Mouse (Mus musculus) kidney, postnatal 4 days (tissue): ENCODE results near the gene Tspyl1.
"Not testable (repeated sequence)": the region's sequence is repeated elsewhere in the genome, so short reads cannot be mapped to it uniquely, and the experiment has no call there.

Source experiments
- DNase-seq, 2 experiments: peaks; one replicate each; pipeline ENCODE4 v3.0.0; 2021; ENCODE audit warnings: mixed read lengths in 2 of 2

Tspyl1 gene

DNA sequence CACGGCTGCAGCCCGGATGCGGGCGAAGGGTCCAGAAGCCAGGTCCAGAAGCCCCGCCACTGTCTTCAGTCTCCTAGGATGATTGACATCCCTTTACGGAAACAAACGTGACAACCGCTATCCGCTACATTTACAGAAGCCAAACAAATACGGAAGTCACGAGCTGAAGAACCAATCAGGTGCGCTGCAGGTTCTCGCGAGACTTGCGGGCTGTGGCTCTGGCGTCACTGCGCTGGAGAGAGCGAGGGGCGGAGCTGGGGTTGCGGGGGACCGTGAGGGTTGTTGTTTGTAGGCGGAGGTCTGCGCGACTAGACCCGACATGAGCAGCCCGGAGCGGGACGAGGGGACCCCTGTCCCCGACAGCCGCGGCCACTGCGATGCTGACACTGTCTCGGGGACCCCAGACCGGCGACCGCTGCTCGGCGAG lies at the start of gene Tspyl1:
Tspyl1 (plus strand) TSS at position 229 of the 427 bp plus-strand sequence.
- DNase-seq, result peak; percentile 99

DNA sequence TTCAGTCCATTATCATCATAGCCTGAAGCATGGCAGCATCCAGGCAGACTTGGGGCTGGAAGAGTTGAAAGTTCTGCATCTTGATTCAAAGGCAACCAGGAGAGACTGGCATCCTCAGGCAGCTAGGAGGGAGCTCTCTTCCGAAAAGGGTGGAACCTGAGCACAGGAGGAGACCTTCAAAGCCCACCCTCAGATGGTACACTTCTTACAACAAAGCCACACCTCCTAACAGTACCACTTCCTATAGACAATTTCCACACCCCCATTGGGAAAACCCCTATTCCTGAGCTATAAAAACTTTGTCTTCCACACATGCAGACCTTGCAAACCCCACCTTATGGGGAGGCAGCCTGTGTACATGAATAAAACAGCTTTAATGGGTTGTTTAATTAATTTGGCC lies 48.6 kb upstream of the Tspyl1 start:
- no peak for DNase-seq

DNA sequence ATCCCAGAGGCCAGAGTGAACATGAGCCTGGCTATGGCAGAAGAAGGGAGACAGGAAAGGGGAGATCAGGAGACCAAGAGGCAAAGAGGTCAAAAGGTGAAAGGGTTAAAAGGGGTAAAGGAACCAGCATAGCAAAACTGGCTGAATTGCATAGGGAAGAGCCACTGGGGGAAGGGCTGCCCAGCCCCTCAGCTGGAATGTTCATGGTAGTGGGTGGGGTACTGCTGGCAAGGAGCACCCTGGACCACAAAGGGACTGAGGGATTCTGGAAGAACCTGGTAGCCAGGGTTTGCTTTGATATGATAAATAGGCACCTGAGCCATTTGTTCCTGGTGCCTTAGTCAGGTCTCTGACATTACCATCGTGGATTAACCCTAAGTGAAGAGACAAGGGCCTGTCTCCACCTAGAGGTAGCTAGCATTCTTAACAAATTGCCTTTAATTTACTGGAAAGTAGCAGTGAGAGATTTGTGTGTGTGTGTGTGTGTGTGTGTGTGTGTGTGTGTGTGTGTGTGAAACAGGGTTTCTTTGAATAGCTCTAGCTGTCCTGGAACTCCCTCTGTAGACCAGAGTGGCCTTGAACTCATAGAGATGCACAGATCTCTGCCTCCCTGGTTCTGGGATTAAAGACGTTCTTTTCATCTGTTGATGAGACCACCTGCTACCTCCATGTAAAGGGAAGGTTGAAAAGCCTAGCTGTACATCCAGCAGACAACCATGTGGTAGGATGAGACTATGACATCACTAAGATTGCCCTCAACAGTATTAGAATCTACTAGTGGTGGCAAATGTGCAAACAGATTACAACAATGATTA lies 47.9 kb upstream of the Tspyl1 start:
- DNase-seq, result no peak

DNA sequence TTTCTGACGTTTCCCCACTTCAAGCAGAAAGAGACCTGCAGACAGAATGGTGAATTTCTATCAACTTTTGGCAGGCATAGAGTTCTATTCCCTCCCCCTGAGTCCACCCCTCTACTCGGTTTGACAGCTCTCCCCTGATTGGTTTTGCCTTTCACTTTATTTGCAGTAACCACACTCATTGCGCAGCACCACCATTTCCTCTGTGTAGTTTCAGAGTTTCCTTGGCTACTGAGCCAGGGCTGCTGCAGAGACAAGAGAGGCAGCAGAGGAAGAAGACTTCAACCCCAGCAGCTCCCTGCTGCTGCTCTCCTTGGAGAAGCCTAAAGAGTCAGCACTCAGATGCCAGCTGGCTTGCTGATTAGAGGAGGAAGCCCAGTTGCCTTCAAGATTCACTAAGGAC lies 46.6 kb upstream of the Tspyl1 start:
- no peak for DNase-seq

DNA sequence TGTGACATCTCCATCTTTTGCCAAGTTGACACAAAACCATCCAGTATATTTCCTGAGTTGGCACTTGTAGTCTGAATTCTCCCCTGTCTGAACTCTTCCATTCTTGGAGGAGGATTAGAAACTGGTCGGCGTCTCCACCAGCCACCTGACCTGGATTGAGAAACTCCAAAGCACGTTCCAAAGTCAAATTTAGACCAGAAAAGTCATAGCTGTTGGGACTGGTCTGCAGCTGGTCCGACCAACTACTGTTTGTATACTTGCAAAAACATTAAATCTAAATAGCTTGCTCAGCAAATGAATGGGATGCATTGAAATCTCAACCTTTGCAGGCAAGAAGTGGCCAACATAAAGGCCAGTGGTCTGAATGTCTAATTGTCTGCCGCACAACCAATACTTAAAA lies 45.4 kb upstream of the Tspyl1 start:
- no peak for DNase-seq

DNA sequence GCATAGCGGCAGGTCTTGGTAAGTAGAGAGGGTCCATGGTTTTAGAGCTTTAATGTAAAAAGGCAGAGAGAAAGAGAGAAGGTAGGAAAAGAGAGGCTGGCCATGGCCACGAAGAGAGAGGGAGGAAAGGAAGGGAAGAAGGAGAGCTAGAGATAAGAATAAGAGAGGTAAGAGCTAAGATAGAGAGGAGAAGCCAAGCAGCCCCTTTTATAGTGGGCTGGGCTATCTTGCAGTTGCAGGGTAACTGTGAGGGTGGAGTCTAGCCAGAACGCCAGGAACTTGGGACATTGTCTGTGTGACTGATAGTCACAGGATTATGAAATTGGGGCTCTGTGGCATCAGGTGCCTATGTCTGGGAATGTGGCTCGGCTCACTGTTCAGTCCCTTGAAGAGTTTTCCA lies 43.5 kb upstream of the Tspyl1 start:
- DNase-seq, result no peak

DNA sequence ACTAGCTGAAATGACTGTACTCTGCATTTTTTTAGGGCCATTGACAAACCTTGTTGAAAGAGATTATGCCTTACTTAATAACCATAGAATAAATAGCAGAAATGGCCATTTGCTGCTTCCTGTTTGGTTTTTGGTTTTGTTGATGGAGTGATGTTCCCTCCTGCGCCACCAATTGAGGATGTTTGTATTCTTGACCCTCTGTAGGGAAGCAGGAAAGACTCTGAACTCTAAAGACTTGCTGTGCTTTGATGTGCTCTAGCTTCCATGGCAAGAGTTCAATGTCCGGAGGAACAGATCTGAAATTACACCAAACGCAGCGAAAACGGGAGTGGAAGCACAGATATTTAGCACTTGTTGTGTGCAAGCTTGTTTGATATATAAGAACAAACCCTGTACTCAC lies 37.2 kb upstream of the Tspyl1 start:
- no peak for DNase-seq

DNA sequence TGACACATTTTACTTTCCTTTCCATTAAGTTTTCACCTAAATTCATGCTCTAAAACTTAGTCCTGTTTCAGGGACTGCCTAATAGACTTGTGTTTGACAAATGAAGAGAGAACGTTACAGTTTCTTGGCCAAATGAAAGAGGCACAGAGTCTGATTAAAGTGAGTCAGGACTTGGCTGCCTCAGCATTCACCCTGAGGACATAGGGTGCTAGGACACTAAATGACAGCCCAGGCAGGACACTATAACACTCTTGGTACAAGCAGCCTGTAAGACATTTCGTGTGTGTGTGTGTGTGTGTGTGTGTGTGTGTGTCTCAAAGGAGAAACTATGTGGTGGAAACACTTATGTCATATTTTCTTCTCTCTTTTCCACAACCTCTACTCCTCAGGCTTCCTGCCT lies 35.9 kb upstream of the Tspyl1 start:
- DNase-seq, result no peak

DNA sequence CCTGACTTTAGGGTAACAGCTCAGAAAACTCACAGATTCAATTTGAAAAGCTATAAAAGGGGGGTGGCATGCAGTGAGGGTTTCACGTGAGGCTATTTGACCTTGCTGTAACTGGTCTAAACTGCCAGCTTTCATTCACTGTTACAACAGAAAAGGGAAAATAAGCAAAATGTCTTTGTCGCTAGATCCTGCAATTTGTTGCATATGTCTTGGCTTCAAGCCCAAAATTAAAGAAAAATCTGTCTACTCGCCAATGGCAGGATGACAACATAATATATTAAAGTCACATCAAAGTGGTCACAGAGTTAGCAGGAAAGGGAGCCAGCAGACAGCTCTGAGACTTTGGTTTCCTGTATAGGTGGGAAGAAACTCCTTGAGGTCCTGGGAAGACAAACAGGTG lies 34.2 kb upstream of the Tspyl1 start:
- no peak for DNase-seq

DNA sequence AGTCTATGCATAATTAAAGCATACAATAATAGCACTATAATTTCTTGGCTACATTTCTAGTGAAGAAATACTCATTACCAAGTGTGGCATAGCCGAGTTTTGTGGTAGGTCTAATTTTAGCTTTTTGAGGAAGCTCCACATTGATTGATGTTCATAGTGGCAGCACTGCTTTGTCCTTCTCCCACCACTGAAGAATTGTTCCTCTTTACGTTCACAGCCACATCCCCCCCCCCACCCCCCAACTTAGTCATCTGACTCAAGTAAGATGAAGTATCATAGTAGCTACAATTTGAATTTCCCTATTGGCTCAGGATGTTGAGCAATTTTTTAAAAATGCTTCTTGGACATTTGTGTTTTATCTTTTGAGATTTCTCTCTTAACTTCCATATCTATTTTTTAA lies 32.4 kb upstream of the Tspyl1 start:
- DNase-seq, result no peak

DNA sequence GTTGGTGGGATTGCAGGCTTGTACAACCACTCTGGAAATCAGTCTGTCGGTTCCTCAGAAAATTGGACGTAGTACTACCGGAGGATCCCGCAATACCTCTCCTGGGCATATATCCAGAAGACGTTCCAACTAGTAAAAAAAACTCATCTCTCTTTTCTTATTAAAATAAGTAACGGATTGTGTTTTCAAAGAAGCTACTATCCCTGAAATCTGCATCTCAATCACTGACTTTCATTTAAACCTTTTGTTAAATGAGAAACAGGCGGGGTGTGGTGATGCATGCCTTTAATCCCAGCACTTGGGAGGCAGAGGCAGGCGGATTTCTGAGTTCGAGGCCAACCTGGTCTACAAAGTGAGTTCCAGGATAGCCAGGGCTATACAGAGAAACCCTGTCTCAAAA lies 29.2 kb upstream of the Tspyl1 start:
- not testable (repeated sequence) for DNase-seq

DNA sequence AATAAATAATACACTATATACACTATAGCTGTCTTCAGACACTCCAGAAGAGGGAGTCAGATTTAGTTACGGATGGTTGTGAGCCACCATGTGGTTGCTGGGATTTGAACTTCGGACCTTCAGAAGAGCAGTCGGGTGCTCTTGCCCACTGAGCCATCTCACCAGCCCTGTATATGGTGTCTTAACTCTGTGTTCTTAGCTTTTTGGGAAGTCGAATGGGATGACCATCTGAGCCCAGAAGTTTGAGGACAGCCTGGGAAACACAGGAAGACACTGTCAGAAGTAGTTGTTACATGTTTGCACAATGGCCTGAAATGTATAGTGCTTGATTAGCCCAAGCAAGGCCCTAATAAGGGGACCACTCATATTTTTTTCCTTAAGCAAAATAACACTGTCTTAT lies 16.9 kb upstream of the Tspyl1 start:
- no peak for DNase-seq

DNA sequence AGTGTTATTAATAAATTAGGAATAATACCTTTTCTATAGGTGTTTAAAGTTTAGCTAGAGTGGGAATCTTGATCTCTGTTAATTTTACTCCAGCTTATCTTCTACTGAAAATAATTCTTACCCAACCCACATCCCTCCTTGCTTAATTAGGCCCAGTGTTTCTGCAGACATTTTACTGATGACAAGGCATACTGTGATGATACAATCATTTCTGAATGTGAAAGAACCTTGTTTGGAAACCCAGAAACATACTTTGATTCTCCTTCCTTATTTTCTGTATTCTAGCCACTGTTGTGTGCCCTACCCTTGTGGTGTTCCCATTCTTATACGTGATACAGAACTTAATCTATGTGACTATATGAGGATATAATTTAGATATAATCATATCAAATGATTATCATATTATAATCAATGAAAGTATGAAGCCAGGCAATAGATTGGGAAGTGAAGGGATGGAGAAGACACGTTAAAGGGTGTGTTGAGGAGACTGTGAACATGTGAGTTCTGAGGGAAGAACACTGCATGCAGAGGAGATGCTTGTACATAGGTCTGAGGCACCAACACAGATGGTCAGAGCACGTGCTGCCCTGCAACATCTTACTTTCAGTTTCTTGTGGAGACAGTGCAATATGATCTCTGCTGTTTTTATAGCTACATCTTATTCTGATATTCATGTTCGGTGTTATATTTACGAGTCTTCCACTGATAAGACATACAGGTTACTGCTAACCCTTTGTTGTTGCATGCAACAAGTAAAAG lies 14.5 kb upstream of the Tspyl1 start:
- DNase-seq, result no peak

DNA sequence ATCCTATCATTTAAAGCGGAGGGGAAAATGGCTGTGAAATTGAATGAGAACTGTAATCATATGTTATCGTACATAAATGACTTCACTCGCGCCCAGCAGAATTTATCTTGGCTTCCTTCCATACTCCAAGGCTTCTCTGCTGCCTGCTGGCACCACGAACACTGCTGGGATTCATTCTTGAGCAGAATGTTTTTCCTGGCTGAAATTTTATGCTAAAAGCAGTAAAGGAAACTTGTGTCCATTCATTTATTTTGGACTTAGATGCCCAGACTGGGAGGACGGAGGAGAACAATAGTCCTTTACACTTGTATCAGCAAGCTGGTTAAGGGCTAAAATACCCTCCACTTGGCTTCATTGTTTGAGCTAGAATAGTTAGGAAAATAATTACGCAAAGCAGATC lies 10.3 kb upstream of the Tspyl1 start:
- DNase-seq, result peak in 1 of 2 experiments; percentile 10

DNA sequence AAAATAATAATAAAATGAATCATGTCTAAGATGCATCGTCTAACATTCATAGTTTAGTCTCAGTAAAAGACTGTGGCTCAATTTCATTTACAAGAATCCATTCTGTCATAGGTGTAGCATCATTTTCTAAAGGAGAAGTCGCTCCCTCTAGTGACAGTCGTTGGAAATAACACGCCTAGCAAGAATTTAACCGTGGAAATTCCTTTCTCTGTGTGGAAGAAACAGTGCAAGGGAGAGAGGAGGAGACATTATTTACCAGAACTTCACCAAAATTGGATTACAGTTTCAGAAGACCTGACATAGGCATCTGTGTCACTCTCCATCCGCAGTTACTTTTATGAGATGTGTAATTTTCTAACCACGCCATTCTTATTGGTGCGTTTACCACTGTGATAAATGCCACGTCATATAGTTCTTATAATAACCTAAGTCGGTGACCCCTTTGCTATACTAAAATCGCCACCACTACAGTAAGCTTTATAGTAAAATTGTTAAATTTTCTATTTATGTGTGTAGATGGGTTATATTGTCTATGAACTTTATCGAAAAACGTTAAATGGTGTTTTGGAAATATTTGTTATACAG lies 1.3 kb upstream of the Tspyl1 start:
- DNase-seq, result peak; percentile 44 to 57

DNA sequence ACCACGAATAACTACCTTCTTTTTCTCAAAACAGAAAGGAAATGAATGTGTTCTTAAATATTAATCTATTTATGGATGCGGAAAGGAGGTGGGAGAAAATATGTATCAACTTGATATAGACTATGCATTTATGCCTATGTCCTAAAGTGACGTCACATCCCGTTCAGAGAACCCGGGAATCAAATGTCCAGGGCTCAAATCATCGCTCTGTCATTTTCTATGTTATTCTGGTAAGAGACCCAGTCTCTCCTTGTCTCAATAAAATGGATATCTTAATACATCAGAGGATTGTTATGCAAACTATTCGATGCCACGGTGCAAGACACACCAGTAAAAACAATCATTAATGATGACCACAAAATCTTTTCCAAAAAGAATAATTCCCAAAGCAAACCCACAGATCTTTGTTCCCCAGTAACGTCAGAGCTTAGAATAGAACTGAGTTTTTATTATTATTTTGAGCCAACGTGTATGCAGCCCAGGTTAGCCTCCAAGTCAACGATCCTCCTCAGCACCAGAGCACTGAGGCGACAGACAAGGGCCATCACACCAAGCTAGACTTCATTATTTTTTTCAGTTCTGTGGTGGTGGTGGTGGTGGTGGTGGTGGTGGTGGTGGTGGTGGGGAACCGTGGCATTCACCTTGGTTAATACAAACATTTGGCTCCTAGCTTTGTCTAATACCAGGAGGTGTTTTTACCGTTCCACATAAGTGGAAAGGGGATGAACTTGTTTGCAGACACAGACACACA lies 604 bp upstream of the Tspyl1 start:
- DNase-seq, result no peak

DNA sequence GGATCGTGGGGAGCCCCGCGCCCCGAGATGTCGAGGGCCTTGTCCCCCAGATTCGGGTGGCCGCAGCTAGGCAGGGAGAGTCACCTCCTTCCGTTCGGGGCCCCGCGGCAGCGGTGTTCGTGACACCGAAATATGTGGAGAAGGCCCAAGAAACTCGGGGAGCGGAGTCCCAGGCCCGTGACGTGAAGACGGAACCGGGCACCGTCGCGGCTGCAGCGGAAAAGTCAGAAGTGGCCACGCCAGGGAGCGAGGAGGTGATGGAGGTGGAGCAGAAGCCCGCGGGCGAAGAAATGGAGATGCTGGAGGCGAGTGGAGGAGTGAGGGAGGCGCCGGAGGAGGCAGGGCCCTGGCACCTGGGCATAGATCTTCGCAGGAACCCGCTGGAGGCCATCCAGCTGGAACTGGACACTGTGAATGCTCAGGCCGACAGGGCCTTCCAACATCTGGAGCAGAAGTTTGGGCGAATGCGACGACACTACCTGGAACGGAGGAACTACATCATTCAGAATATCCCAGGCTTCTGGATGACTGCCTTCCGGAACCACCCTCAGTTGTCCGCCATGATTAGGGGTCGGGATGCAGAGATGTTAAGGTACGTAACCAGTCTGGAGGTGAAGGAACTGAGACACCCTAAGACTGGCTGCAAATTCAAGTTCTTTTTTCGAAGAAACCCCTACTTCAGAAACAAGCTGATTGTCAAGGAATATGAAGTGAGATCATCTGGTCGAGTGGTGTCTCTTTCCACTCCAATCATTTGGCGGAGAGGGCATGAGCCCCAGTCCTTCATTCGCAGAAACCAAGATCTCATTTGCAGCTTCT lies 639 bp downstream of the Tspyl1 start:
- DNase-seq, result peak; percentile 59 to 72

DNA sequence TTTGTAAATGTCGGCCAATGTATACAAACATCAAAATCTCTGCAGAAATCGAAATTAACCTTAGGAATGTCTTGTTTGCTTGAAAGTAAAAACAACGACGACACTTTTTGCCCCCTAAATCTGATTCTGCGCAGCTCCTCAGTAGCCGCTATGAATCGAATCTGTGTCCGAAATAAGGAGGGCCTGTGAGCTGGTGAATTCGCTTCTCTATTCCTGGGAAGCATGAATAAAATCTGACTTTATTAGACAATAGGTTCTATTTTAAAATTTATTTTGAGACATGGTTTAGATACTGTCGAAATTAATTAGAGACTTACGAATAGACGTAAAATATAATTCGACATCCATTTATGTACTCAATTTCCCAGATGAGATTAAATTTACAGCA lies 14.9 kb downstream of the Tspyl1 start:
- no peak for DNase-seq

DNA sequence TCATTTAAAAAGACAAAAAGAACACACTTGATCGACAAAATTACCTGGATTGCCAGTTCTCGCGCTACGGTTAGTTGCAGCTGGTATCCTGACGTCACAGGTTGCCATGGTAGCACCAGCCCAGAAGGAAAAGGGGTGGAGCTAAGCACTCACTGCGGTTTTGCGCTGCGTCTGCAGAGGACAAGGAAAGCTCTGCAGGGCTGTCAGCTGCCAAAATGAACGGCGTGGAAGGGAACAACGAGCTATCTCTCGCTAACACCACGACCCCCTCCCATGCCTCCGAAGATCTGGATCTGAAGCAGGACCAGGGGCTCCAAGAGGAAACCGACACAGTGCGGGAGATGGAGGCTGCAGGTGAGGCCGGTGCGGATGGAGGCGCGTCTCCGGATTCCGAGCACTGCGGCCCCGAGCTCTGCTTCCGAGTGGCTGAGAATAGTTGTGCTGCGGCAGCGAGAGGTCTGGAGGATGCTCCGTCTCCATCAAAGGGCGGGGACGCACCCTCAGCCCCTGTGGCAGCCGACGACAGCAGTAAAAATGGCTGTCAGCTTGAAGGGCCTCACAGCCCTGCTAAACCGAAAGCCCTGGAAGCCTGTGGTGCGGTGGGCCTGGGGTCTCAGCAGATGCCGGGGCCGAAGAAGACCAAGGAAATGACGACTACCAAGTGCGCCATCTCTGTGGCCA lies 15.4 kb downstream of the Tspyl1 start, which contains the start of gene Tspyl4:
Tspyl4 (plus strand) TSS at position 144 of the 681 bp plus-strand sequence.
- DNase-seq, result peak; percentile 92 to 95

DNA sequence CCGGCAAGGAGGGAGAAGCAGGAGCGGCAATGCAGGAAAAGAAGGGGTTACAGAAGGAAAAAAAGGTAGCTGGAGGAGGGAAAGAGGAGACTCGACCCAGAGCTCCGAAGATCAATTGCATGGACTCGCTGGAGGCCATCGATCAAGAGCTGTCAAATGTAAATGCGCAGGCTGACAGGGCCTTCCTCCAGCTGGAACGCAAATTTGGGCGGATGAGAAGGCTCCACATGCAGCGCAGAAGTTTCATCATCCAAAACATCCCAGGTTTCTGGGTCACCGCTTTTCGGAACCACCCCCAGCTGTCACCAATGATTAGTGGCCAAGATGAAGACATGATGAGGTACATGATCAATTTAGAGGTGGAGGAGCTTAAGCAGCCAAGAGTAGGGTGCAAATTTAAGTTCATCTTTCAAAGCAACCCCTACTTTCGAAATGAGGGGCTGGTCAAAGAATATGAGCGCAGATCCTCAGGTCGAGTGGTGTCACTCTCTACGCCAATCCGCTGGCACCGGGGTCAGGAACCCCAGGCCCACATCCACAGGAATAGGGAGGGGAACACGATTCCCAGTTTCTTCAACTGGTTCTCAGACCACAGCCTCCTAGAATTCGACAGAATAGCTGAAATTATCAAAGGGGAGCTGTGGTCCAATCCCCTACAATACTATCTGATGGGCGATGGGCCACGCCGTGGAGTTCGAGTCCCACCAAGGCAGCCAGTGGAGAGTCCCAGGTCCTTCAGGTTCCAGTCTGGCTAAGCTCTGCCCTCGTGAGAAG lies 16.2 kb downstream of the Tspyl1 start:
- no peak for DNase-seq

DNA sequence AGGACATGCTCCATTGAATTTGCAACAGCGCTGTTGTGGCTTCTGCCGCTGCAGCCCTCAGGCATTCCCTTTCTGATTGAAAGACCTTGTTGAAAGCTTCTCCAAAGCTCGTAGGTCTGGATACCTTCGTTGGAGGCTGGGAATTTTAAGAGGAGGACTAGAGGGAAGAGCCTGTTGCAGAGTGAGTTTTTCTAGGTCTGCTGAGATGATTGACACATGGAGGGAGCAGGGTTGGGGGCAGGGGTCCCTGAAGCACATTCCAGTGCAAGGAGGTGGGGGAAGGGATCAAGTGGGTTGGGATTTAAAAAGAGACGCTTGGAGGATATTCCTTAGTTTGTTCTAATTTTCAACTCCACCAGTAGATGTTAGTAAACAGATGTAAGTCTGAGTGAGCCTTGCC lies 18.4 kb downstream of the Tspyl1 start:
- DNase-seq, result no peak
